Mouse (Mus musculus) MEL-GATA-1-ER (cell line): ENCODE data around the gene Rhebl1.
A peak's percentile ranks its signal among the peaks of the same experiment; 100 is the strongest.

Experiments used
- DNase-seq: peaks from one replicate; pipeline ENCODE4 v3.0.0-alpha.2; 2012; ENCODE audit warnings: low read depth; ENCODE audit errors: extremely low read depth

The Rhebl1 gene

GRCm38 (mm10) chr15:98871916-98872888 is 22.1 kb downstream of the Rhebl1 start:
- DNase-seq, result peak; percentile 93

DNA sequence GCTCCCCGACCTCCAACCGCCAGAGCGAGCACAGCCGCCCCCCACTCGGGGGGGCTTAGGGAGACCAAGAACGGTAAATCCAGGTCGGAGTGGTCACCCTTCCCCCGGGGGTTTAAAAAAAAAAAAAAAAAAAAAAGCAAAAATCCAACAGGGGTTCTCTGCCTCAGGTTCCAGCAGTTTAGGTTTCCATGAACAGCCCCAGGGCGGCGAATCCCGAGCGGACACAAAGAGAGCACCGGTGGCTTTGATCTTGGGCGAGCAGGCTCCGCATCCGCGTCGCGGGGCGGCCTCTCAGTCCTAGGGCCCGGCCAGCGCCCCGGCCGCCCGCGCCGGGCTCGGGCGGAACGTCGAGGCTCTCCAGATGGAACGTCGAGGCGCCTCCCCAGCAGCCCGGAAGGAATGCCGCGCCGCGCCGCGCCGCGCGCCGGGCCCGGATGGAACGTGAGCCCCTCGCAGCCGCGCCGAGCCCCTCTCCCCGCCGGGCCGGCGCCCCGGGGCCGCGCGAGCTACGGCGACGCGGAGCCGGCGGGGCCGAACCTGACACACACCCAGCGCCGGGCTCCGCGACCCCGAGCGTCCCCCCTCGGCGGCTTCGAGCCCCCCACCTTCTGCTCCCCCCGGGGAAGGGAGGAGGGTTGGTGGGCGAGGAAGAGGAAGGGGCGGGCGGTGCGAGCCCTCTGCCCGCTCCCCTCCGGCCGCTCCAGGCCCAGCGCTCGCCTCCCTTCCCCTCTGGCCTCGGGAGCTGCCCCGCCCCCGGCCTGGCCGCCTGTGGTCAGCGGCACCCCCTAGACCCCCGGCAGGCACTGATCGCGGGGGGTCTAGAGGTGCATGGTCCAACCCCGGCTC is 23.0 kb downstream of the Rhebl1 start, which contains the start of gene Kmt2d:
Gene Kmt2d, minus strand, starts transcription at position 135 of the 846 bp plus-strand sequence.
- no peak for DNase-seq

GRCm38 (mm10) chr15:98870179-98871069 is 23.9 kb downstream of the Rhebl1 start:
- no peak for DNase-seq

DNA sequence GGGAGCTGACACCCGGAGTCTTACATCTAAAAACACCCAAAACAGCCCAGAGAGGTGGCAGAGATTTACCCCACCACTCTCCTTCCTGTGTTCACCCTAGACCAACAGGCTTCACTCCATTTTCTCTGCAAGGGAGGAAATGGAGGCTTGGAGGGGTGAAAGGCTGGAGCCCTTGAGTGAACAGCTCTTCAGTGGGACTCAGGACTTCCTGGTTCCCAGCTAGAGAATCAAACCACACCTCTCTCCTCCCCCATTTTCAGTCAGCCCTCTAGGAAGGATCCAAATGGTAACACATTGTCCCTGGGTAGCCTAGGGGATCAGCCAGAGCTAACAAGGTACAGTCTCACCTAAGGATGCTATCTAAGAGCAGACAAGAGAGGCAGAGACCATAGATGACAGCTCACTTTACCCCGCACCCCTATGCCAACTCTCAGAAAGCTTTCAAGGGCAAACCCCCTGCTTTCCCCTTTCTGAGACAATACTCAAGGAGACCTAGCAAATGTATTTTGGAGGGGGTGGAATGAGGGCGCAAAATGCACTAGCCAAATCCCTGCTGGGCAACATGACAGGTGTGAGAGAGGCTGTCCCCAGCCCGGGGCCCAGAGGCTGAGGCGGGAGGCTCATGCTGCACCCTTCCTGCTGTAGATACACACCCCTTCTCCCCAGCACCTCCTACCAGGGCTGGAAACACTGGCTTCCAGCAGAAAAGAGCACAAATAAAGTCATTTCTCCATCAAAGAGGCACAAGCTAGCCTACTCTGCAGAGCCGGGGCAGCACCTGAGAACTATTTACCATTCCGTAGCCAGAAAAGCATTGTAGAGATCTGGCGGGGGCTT is 24.8 kb downstream of the Rhebl1 start:
- DNase-seq, result no peak

- no peak for DNase-seq
Observed at GRCm38 (mm10) chr15:98868346-98869063, 25.8 kb downstream of the Rhebl1 start.

DNA sequence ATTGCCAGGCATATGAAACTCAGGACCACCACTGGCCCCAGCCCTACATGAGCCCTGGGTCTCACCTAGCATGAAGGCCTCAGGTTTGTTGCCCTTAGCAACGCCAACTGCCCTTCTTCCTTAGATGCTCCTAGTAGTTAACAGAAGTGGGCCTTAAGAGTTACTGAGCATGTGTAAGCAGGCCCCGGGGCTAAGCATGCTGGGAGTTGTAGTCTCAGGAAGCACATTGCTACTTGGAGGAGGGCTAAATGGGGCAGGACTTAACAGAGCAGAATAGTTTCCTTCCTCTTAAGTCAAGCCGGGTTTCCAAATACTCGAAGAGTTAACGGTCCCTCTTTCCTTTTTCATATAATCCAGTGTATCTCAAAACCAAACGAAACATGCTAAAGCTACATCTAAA is 27.0 kb downstream of the Rhebl1 start:
- DNase-seq, result peak; percentile 86

DNA sequence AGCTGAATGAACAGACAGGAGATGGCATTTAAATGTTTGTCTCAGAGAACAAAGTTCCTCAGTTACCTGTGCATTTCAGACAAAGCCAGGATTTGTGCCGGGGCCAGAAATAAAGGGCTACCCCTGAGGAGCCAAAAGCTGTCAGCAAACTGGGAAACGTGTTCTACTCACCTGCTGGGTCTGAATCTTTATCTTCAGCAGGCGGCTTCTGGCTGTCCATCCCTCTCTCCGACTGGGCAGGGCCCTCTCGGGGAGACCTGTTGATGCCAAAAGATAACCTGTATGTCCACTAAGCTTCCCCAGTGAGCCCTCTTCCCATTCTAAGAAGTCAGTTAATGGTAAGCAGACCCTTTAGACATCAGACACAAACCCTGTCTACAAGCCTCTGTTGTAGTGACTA is 27.8 kb downstream of the Rhebl1 start:
- no peak for DNase-seq

- DNase-seq, result no peak
Observed at GRCm38 (mm10) chr15:98865771-98866170, 28.6 kb downstream of the Rhebl1 start.

- DNase-seq, result no peak
Observed at GRCm38 (mm10) chr15:98864951-98865350, 29.4 kb downstream of the Rhebl1 start.

- no peak for DNase-seq
Observed at GRCm38 (mm10) chr15:98863451-98863958, 30.8 kb downstream of the Rhebl1 start.

GRCm38 (mm10) chr15:98861701-98862410 is 32.5 kb downstream of the Rhebl1 start:
- no peak for DNase-seq

DNA sequence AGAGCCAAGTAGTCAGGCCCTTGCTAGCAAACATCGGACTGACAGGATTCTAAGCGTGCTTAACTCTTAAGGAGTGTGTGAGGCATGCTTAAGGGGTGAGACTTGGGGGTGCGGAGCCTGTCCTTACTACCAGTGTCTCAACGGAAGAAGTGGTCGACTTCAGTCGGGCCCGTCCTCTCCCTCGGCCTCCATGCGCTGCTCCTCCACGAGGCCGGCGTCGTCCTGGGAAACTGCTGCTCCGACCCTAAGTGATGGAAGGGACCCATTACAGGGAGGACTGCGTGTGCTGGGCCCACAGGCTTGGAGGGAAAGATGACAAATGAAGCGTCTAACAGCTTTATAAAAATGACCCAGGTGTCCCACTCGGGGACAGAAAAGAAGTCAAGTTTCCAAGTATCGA is 33.4 kb downstream of the Rhebl1 start:
- DNase-seq, result no peak

DNA sequence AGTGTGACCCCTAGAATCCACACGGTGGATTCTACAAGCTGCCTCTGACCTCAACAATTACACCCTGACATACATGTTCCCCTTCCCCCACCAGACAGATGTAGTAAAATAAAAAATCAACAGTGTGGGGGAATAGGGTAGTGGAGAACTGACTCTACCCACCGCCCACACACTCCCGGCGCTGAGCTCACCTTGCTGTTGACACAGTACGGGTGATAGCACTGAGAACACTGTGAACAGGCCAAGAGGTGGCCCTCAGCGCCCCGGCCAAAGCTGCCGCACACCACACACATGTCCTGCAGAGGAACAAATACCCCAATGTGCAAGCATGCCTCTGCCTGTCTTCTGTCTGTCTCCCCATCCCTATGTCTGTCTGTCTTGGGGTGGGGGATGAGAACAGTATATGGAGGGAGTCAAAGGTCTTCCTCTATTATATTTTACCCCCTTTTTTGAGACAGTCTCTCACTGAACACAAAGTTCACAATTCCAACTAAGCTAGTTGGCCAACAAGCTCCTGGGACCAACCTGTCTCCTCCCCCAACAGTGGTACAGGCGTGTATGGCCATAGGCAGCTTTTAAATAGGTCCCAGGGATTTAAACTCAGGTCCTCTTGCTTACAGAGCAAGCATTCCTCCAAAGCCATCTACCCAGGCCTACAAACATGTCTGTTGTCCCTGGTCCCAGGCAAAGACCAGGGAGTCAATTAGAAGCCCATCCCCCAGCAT is 34.9 kb downstream of the Rhebl1 start:
- DNase-seq, result no peak

DNA sequence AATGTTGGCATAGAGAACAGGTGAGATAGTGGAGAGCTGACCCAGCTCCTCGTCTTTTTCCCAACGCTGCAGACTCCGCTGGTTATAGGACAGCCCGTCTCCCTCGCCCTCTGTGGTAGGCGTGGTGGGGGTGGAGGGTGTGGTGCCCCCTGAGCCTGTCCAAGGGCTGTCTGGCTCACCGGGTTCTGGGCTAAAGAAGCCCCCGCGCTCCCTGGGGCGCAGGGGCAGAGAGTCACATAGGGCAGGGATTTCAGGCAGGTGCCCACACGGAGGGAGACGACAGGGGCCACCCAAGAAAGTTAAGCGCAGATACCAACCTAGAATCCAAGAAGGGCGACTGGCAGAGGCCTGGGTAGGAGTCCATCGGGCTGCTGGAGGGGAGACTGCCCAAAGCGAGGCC is 40.1 kb downstream of the Rhebl1 start:
- DNase-seq, result no peak

DNA sequence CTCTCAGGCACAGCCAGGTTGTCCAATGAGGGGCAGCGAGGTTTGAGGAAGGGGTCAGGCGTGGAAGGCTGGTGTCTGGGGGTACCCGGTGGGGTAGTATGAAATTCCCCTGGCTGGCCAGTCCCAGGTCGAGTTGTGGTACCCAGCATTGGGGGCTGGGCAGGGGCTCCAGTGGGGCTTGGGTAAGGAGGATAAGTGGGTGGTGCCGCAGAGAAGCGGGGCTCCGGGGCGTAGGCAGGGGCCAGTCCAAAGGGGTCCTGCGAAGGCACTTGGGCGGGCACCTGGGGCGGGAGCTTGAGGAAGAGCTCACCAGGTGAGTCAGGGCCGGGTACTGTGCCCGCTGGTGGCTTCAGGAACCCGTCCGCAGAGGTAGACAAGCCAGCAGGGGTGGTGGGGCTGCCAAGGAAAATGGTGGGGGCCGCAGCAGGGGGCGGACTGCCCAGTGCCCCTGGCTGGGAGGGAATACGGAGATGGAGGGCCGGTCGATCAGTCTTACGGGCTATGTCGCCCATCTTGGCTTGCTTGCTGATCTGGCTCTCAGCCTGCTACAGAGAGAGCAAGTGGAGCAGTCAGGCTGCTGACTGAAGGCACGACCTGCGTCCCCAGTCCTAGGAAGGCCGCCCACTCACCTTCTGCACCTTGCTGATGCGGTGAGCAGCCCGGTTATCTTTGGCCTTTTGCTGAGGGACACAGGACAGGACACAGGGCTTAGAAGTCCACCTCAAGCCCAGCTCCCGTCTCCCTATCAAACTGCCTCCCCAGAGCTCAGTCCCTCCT is 41.0 kb downstream of the Rhebl1 start:
- DNase-seq, result no peak

DNA sequence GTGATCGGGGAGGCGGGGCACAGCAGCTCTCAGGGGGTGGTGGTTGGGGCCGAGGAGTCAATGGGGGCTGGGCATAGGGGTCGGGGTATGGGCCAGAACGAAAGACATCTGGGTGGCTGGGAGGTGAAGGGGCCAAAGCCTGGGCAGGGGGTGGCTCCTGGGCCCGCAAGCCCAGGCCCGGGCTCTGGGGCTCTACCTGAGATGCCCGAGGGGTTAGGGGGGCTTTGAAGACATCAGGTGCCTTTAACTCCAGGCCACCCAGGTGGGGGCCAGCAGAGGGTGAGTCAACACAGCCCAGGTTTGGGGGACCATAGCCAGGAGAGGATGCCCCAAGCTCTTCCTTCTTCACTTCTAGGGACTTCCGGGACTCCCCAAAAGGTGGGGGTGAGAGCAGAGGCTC is 41.6 kb downstream of the Rhebl1 start:
- no peak for DNase-seq

DNA sequence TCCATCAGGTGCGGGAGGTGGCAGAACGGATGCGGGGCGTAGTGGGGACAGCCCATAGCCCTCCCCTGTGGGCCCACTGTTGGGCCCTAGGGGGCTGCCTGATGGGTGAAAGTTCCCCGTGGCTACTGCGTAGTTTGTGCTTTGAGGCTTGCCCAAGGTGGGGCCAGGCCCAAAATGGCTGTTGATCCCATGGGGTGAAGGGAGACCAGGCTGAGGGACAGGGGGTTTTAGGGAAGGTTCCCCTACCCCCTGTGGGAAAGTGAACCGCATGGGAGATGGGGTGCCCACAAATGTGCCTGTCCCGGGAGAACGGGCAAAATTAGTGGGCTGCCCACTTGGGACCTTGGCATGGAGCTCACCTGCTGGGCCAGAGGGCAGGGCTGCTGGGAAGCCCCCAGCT is 42.3 kb downstream of the Rhebl1 start:
- DNase-seq, result no peak
